Mouse (Mus musculus): Measurements from ENCODE around the gene Cacybp. TPM values are rescaled to one million over a fixed set of nuclear protein-coding genes. Genes with fewer than 3 reads are reported as not detected.

Gene Cacybp
- total and polyA plus RNA-seq, 2 experiments from 2014 or later = 38.2 to 124 TPM

- Histone ChIP-seq H3K9ac (replicated peaks; ENCODE audit: low read depth, low read length) (no peak overlapping the region), H3K4me3 (ENCODE audit: low read depth, low read length) (no peak overlapping the region), H3K4me2 (ENCODE audit: low read depth, low read length) (no peak overlapping the region), H3K27ac (ENCODE audit: low read depth) (no peak overlapping the region), H3K36me3 (replicated peaks; ENCODE audit: control insufficient read depth, insufficient read depth, low read length) (no peaks in the 10 kb centered on the region), H3K9me3 (replicated peaks; ENCODE audit: control insufficient read depth, low read length) (no peaks in the 10 kb centered on the region), H3K27me3 (ENCODE audit: control insufficient read depth, insufficient read depth, low read length) (no peaks in the 10 kb centered on the region), H3K4me1 (ENCODE audit: control insufficient read depth, insufficient read depth) (0 out of 2 replicates have a peak, but pooled peaks cover 7% of the 10 kb centered on the region)
- DNase-seq (ENCODE audit: low spot score) (peak; percentile 62), ATAC-seq (ENCODE audit: insufficient read depth, low read depth) (peak; percentile 73)
- TF ChIP-seq EP300 (IDR thresholded peaks at IDR 0.05; ENCODE audit: low read depth) = no peak; the same call in 1 of the 2 replicates
- TF ChIP-seq CTCF (IDR thresholded peaks at IDR 0.05; ENCODE audit: low read depth) = no peak
- 28% methylated on average over 4 of the region's 4 CpGs for WGBS
These were observed 34.2 kb upstream of the Cacybp start for GRCm38 (mm10) chr1:160246844-160247243.

DNA sequence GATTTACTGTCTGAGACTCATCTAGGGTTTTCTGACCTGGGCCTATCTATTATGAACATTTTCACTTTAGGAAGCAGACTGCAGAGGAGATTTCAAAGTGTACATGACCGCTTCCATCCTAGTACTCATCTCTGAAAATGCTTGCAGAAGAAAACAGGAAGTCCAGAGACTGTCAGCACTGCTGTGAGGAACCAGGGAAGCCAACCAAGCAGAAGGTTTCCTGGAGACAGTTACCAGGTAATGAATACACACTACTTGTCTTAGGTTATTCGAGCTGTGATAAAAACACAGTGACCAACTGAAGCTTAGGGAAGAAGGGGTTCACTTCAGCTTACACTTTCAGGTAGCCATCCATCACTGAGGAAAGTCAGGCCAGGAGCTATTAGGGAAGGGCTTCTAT, 33.3 kb upstream of the Cacybp start:
- Histone ChIP-seq H3K9ac (replicated peaks; ENCODE audit: low read depth, low read length) (no peak overlapping the region), H3K27me3 (ENCODE audit: control insufficient read depth, insufficient read depth, low read length) (no peaks in the 10 kb centered on the region), H3K36me3 (replicated peaks; ENCODE audit: control insufficient read depth, insufficient read depth, low read length) (no peaks in the 10 kb centered on the region), H3K9me3 (replicated peaks; ENCODE audit: control insufficient read depth, low read length) (no peaks in the 10 kb centered on the region), H3K4me3 (ENCODE audit: low read depth, low read length) (no peak overlapping the region), H3K27ac (ENCODE audit: low read depth) (no peak overlapping the region), H3K4me1 (ENCODE audit: control insufficient read depth, insufficient read depth) (0 out of 2 replicates have a peak, but pooled peaks cover 7% of the 10 kb centered on the region), H3K4me2 (ENCODE audit: low read depth, low read length) (no peak overlapping the region)
- no peak for ATAC-seq (ENCODE audit: insufficient read depth, low read depth)
- no peak for DNase-seq (ENCODE audit: low spot score)
- TF ChIP-seq EP300 (IDR thresholded peaks at IDR 0.05; ENCODE audit: low read depth) (no peak), CTCF (IDR thresholded peaks at IDR 0.05; ENCODE audit: low read depth) (no peak)
- 65% methylated on average over 2 of the region's 2 CpGs for WGBS

DNA sequence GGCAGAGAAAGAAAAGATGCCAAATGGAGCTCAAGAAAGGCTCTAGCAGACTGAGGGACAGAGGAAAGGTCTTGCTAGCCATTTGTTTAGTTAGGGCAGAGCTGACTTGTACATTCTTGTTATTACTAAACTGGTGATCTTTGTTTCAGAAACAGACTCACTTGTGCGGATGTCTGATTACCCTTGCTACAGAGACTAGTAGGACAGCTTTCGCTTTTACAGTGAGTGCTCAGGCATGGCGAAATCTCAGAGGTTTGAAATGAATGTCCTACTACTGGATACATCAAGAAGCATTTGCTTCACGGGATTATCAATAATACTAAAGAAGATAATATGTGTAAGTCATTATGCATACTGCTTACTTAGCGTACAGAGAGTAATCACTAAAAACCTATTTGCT, 32.0 kb upstream of the Cacybp start:
- 0 out of 2 replicates have a peak, but pooled peaks cover 6% of the 10 kb centered on the region for H3K36me3 ChIP-seq (replicated peaks; ENCODE audit: control insufficient read depth, insufficient read depth, low read length)
- no peaks in the 10 kb centered on the region for H3K9me3 ChIP-seq (replicated peaks; ENCODE audit: control insufficient read depth, low read length)
- no peak overlapping the region for H3K4me2 ChIP-seq (ENCODE audit: low read depth, low read length)
- H3K4me1 ChIP-seq (ENCODE audit: control insufficient read depth, insufficient read depth) = no peaks in the 10 kb centered on the region
- TF ChIP-seq EP300 (IDR thresholded peaks at IDR 0.05; ENCODE audit: low read depth) (no peak), CTCF (IDR thresholded peaks at IDR 0.05; ENCODE audit: low read depth) (no peak)
- H3K27me3 ChIP-seq (ENCODE audit: control insufficient read depth, insufficient read depth, low read length) = no peaks in the 10 kb centered on the region
- H3K4me3 ChIP-seq (ENCODE audit: low read depth, low read length) = no peak overlapping the region
- ATAC-seq (ENCODE audit: insufficient read depth, low read depth) (no peak), DNase-seq (ENCODE audit: low spot score) (no peak)
- no peak overlapping the region for H3K9ac ChIP-seq (replicated peaks; ENCODE audit: low read depth, low read length)
- H3K27ac ChIP-seq (ENCODE audit: low read depth) = no peak overlapping the region
- 91% methylated on average over 5 of the region's 5 CpGs for WGBS

DNA sequence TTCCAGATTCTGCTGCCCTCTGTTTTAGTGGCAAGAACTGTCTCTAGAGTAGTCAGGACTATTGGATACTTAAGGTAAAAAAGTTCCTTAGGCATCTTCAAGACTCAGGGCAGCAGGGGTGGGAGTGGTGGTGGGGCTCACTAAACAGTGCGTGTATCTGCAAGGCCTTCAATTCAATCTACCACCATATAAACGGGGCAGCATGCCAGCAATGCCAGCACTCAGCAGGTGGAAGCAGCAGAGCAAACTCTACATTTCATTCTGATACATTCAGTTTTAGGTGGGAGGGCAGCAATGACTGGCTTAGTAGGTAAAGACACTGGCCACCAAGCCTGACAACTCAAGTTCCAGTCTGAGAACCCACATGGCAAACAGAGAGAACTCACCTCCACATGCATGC, 27.4 kb upstream of the Cacybp start:
- H3K36me3 ChIP-seq (replicated peaks; ENCODE audit: control insufficient read depth, insufficient read depth, low read length) = peaks cover 12% of the 10 kb centered on the region; the same call in 1 of the 2 replicates
- 89% methylated on average over 2 of the region's 2 CpGs for WGBS

GRCm38 (mm10) chr1:160238852-160239443, 26.3 kb upstream of the Cacybp start:
- no peaks in the 10 kb centered on the region for H3K27me3 ChIP-seq (ENCODE audit: control insufficient read depth, insufficient read depth, low read length)
- TF ChIP-seq EP300 (IDR thresholded peaks at IDR 0.05; ENCODE audit: low read depth) (no peak), CTCF (IDR thresholded peaks at IDR 0.05; ENCODE audit: low read depth) (no peak)
- ATAC-seq (ENCODE audit: insufficient read depth, low read depth) (no peak), DNase-seq (ENCODE audit: low spot score) (no peak)
- no peaks in the 10 kb centered on the region for H3K4me1 ChIP-seq (ENCODE audit: control insufficient read depth, insufficient read depth)
- no peak overlapping the region for H3K27ac ChIP-seq (ENCODE audit: low read depth)
- peaks cover 12% of the 10 kb centered on the region; the same call in 1 of the 2 replicates for H3K36me3 ChIP-seq (replicated peaks; ENCODE audit: control insufficient read depth, insufficient read depth, low read length)
- no peak overlapping the region for H3K9ac ChIP-seq (replicated peaks; ENCODE audit: low read depth, low read length)
- H3K9me3 ChIP-seq (replicated peaks; ENCODE audit: control insufficient read depth, low read length) = no peaks in the 10 kb centered on the region
- no peak overlapping the region for H3K4me3 ChIP-seq (ENCODE audit: low read depth, low read length)
- no peak overlapping the region for H3K4me2 ChIP-seq (ENCODE audit: low read depth, low read length)
- WGBS = 86% methylated on average over 1 of the region's 1 CpGs

More for the DNA sequence above, 27.4 kb upstream of the Cacybp start:
- no peak for ATAC-seq (ENCODE audit: insufficient read depth, low read depth)
- H3K9me3 ChIP-seq (replicated peaks; ENCODE audit: control insufficient read depth, low read length) = no peaks in the 10 kb centered on the region
- no peak for DNase-seq (ENCODE audit: low spot score)
- no peaks in the 10 kb centered on the region for H3K4me1 ChIP-seq (ENCODE audit: control insufficient read depth, insufficient read depth)
- H3K27me3 ChIP-seq (ENCODE audit: control insufficient read depth, insufficient read depth, low read length) = no peaks in the 10 kb centered on the region
- no peak overlapping the region for H3K9ac ChIP-seq (replicated peaks; ENCODE audit: low read depth, low read length)
- no peak overlapping the region for H3K4me3 ChIP-seq (ENCODE audit: low read depth, low read length)
- no peak for TF ChIP-seq EP300 (IDR thresholded peaks at IDR 0.05; ENCODE audit: low read depth)
- no peak for TF ChIP-seq CTCF (IDR thresholded peaks at IDR 0.05; ENCODE audit: low read depth)
- no peak overlapping the region for H3K4me2 ChIP-seq (ENCODE audit: low read depth, low read length)
- no peak overlapping the region for H3K27ac ChIP-seq (ENCODE audit: low read depth)

GRCm38 (mm10) chr1:160237981-160238380, 25.3 kb upstream of the Cacybp start:
- ATAC-seq (ENCODE audit: insufficient read depth, low read depth) = no peak
- Histone ChIP-seq H3K9ac (replicated peaks; ENCODE audit: low read depth, low read length) (no peak overlapping the region), H3K9me3 (replicated peaks; ENCODE audit: control insufficient read depth, low read length) (no peaks in the 10 kb centered on the region), H3K27ac (ENCODE audit: low read depth) (no peak overlapping the region), H3K4me2 (ENCODE audit: low read depth, low read length) (no peak overlapping the region), H3K36me3 (replicated peaks; ENCODE audit: control insufficient read depth, insufficient read depth, low read length) (peaks cover 12% of the 10 kb centered on the region; the same call in 1 of the 2 replicates), H3K4me1 (ENCODE audit: control insufficient read depth, insufficient read depth) (no peaks in the 10 kb centered on the region), H3K27me3 (ENCODE audit: control insufficient read depth, insufficient read depth, low read length) (no peaks in the 10 kb centered on the region), H3K4me3 (ENCODE audit: low read depth, low read length) (no peak overlapping the region)
- TF ChIP-seq EP300 (IDR thresholded peaks at IDR 0.05; ENCODE audit: low read depth) = no peak
- no peak for TF ChIP-seq CTCF (IDR thresholded peaks at IDR 0.05; ENCODE audit: low read depth)
- DNase-seq (ENCODE audit: low spot score) = no peak
- 90% methylated on average over 2 of the region's 2 CpGs for WGBS

Data from heart, postnatal 0 days (tissue).